Mouse (Mus musculus) olfactory bulb, adult 2 months (tissue): ENCODE data around the gene Galnt3. TPM values are rescaled to one million over a fixed set of nuclear protein-coding genes. Genes with fewer than 3 reads are reported as not detected.

Experiments
- H3K27ac ChIP-seq: fragments of 200-500 bp; 2 replicates; pipeline ENCODE4 v1.5.1; 2012; ENCODE audit warnings: low read depth, low read length; ENCODE audit not compliant: insufficient read depth
- H3K4me1 ChIP-seq: fragments of 200-500 bp; 2 replicates; pipeline ENCODE4 v1.6.1; 2012; ENCODE audit warnings: low read length; ENCODE audit not compliant: control insufficient read depth, insufficient read depth
- H3K4me3 ChIP-seq: fragments of 200-500 bp; 2 replicates; pipeline ENCODE4 v1.5.1; 2012; ENCODE audit warnings: mild to moderate bottlenecking, low read depth, low read length, moderate library complexity; ENCODE audit not compliant: insufficient read depth
- CTCF ChIP-seq: fragments of 200-500 bp; IDR thresholded peaks from 2 replicates; pipeline ENCODE4 v1.5.1; 2012; ENCODE audit warnings: low read depth, mild to moderate bottlenecking, low read length, moderate library complexity; ENCODE audit not compliant: insufficient read depth
- POLR2A ChIP-seq: fragments of 200-500 bp; IDR thresholded peaks from 2 replicates; pipeline ENCODE4 v1.6.1; 2012; ENCODE audit warnings: mild to moderate bottlenecking, low read depth, low read length, moderate library complexity; ENCODE audit not compliant: insufficient read depth
- WGBS: fragments of 180-500 bp; shearing (Covaris S2); methylation state at CpG from one replicate; pipeline ENCODE4 v1.1.7; 2018; 5-methylcytosine and 5-hydroxymethylcytosine counted together
- polyA plus RNA-seq: library from polyadenylated mRNA; stranded (reverse); fragments of >200 nt; gene quantifications from 2 replicates; pipeline ENCODE4 v1.2.4, GENCODE M21; 2012; ENCODE audit warnings: low replicate concordance; ENCODE audit not compliant: missing spikeins, insufficient read depth, insufficient read length

Galnt3 gene
- polyA plus RNA-seq, 1 experiment, result not detected

GRCm38 (mm10) chr2:66146473-66146872 is 21.7 kb upstream of the Galnt3 start:
- Histone ChIP-seq H3K4me1 (no peaks in the 10 kb centered on the region), H3K4me3 (no peak overlapping the region), H3K27ac (no peak overlapping the region)
- TF ChIP-seq POLR2A (no peak), CTCF (no peak)
- 54% methylated on average over 4 of the region's 4 CpGs for WGBS

DNA sequence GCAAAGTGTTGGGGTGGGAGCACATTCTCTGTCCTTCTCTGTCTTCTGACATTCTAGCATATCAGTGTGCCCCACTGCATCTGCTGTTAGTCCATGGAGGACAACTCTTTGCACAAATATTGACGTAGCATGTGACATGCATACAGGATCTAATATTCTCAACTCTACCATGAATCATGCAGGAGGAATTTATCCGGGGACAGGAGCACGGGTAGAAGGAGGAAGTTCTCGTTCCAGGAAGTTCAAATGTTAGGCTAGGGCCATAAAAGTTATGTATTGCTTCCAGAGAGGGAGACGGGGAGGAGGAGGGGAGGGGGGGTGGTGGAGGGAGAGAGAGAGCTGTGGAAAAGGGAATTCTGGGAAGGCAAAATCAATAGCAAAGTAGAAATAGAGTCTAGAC is 20.0 kb upstream of the Galnt3 start:
- H3K27ac ChIP-seq, result no peak overlapping the region
- no peak for TF ChIP-seq POLR2A
- TF ChIP-seq CTCF, result no peak
- WGBS, result 78% methylated on average over 5 of the region's 5 CpGs
- no peak overlapping the region for H3K4me3 ChIP-seq
- no peaks in the 10 kb centered on the region for H3K4me1 ChIP-seq

DNA sequence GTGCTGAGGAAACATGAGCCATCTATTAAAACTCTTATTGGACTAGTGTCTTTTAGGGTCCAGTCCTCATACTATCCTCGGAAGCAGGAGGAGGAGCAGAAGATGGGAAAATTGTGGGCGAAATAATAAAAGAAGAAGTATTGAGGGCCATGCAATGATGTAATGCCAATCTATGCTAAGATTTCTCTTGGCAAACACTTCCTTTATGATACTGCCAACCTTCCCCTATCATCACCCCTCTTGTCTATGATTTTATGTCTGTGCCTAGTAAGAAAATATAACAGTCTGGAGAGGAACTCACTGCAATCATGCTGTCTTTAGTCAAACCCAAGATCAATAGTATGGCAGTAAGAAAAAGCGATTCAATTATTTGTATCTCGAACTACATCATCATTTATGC is 18.5 kb upstream of the Galnt3 start:
- no peaks in the 10 kb centered on the region for H3K4me1 ChIP-seq
- no peak overlapping the region for H3K4me3 ChIP-seq
- 96% methylated on average over 4 of the region's 4 CpGs for WGBS
- TF ChIP-seq POLR2A (no peak), CTCF (no peak)
- no peak overlapping the region for H3K27ac ChIP-seq

GRCm38 (mm10) chr2:66142711-66143110 is 17.9 kb upstream of the Galnt3 start:
- no peak for TF ChIP-seq CTCF
- TF ChIP-seq POLR2A, result no peak
- Histone ChIP-seq H3K4me3 (no peak overlapping the region), H3K27ac (no peak overlapping the region), H3K4me1 (no peaks in the 10 kb centered on the region)
- 95% methylated on average over 2 of the region's 2 CpGs for WGBS

GRCm38 (mm10) chr2:66142268-66142667 is 17.5 kb upstream of the Galnt3 start:
- no peaks in the 10 kb centered on the region for H3K4me1 ChIP-seq
- no peak overlapping the region for H3K27ac ChIP-seq
- TF ChIP-seq CTCF (no peak), POLR2A (no peak)
- 97% methylated on average over 2 of the region's 2 CpGs for WGBS
- no peak overlapping the region for H3K4me3 ChIP-seq

GRCm38 (mm10) chr2:66140246-66140645 is 15.5 kb upstream of the Galnt3 start:
- WGBS, result 82% methylated on average over 4 of the region's 4 CpGs
- Histone ChIP-seq H3K4me1 (no peaks in the 10 kb centered on the region), H3K27ac (no peak overlapping the region), H3K4me3 (no peak overlapping the region)
- no peak for TF ChIP-seq CTCF
- TF ChIP-seq POLR2A, result no peak

DNA sequence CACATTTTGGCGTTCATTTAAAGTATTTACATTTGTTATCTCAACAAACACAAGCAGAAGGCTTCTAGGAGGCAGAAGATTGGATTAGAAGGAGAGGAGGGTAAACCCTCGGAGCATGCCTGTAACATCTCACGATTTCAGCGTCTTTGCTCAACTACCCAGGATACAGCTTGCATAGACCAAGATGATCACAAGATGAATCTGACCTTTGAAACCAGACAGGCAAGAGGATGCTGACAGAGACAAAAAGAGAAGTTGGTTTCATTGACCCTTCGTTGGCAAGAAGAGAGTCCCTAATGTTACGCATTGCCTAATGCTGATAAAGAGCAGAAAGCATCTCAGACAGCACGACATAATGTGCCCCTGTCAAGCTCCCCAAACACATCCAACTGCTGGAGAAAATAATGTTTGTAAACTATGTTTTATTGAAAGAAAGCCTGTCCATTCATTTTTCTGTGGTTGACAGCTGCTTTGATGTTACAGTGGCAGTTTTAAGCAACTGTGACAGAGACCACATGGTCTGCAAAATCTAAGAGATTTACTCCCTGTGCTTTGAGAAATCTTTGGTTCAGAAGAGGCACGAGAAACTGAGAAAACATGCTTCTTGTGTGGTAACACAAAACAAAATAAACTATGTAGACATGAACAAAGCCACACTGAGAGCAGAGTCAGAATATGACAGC is 7.2 kb upstream of the Galnt3 start:
- TF ChIP-seq CTCF (no peak), POLR2A (no peak)
- H3K27ac ChIP-seq, result no peak overlapping the region
- WGBS, result 79% methylated on average over 8 of the region's 8 CpGs
- no peaks in the 10 kb centered on the region for H3K4me1 ChIP-seq
- no peak overlapping the region for H3K4me3 ChIP-seq

GRCm38 (mm10) chr2:66128941-66129340 is 4.1 kb upstream of the Galnt3 start:
- Histone ChIP-seq H3K4me1 (peaks cover 9% of the 10 kb centered on the region), H3K4me3 (no peak overlapping the region), H3K27ac (no peak overlapping the region)
- no peak for TF ChIP-seq POLR2A
- TF ChIP-seq CTCF, result no peak
- WGBS, result 95% methylated on average over 2 of the region's 2 CpGs

DNA sequence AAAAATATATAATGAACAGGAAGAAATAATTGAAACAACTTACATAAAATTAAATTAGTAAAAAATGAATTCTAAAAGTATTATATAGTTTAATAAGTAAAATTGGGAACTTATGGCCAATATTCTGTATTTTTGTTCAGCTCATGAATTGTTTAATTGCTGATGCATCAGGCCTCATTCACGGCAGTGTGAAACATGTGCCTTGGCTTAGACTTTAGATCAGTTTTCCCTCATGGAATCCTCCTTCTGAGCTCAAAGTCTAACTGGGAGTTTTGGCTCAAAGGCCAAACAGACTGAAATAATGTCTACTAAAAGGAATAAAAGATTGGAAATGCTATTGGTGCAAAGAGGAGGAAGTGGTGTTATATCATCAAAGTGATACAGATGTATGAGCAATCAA is 2.7 kb upstream of the Galnt3 start:
- peaks cover 11% of the 10 kb centered on the region for H3K4me1 ChIP-seq
- TF ChIP-seq POLR2A, result no peak
- TF ChIP-seq CTCF, result no peak
- no peak overlapping the region for H3K27ac ChIP-seq
- WGBS, result 93% methylated on average over 1 of the region's 1 CpGs
- H3K4me3 ChIP-seq, result no peak overlapping the region
